Mouse (Mus musculus) cerebellum, postnatal 10 days (tissue): ENCODE results near the gene Trmt10b.
A peak's percentile ranks its signal among the peaks of the same experiment; 100 is the strongest.

ENCODE experiments used
- DNase-seq, 2 experiments: peaks; one replicate each; pipeline ENCODE4 v3.0.0; 2021; ENCODE audit warnings: mixed read lengths in 2 of 2

The Trmt10b gene

GRCm38 (mm10) chr4:45296662-45297564, at the start of gene Trmt10b:
TSS of gene Trmt10b (plus strand) at chr4:45297127.
- peak; percentile 86 to 90 for DNase-seq

DNA sequence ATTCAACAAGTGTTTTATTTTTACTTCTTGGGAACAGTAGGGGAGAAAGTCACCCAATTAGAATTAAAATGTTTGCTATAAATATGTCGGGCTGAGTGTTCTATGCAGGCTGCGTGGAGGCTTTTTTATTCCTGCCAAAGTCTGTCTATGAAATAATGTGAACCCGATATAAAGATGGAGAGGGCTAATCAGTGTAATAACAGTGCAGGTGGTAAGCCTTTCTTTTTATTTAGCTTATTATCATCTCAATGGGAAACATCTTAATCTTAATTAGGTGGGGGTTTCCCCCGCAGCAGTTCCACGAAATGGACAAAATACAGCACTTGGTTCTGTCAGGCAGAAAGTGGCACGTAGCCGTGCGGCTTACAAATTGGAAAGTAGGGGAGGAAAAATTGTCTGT, 45.7 kb upstream of the Trmt10b start:
- DNase-seq: no peak

- DNase-seq: peak in 1 of 2 experiments; percentile 15
Observed at GRCm38 (mm10) chr4:45252861-45253262, 44.1 kb upstream of the Trmt10b start.

- peak; percentile 34 to 45 for DNase-seq
Observed at GRCm38 (mm10) chr4:45253839-45254601, 42.9 kb upstream of the Trmt10b start.

DNA sequence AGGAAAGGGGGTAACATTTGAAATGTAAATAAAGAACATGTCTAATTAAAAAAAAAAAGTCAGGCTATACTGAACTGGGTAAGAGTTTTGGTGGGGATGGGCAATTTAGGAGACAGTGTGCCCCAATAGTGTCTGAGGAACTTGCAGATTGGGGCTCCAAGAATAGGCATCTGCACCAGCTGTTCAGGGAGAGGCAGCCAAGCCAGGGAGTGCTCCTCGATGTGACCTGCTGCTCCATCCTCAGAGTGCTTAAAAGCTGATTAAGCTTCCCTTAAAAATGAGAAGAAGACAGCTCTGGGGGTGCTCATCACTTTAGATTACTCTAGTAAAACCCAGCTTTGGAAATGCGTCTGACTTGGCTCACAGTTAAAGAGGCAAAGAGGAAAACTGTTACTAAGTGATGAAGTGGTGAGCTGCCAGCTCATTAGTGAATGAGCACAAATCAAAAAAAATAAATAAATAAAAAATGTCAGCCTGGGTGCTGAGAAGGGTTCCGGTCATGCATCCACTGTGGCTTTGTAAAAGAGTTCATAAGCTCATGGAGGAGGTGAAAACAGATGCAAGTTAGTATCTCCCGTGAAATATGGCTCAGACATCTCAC, 37.6 kb upstream of the Trmt10b start:
- no peak for DNase-seq

DNA sequence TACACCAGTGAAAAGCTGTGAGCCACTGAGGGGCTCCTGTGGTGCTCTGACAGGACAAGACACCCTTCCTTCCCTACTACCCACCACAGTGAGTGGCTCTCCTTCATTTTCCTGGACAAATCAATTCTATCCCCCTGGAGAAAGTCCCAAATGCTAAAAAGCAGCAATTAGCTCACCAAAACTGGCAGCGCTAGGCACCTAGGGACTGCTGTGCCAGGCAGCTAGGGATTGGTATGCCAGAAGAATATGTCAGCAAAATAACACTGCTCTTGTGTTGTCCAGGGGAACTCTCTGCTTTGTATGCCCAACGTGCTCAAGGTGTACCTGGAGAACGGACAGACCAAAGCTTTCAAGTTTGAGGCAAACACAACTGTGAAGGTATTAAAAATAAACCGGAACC, 35.4 kb upstream of the Trmt10b start:
- peak in 1 of 2 experiments; percentile 35 for DNase-seq

DNA sequence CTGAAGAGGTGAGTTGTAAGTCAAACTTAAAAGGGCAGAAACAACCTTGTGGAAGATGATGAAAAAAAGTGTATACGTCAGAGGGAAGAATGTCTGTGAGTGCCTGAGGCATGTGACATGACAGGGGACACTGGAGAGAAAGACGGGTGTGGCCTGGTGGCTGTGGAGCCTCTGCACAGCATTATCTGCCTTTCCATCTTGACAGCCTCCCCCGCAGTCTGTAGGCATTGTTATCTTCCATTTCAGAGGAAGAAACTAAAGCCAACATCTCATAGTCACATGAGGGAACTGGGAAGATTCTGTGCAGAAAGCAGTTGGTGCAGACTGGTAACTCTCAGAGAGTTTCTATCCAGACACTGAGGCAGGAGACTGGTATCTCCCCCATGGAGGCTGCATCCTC, 29.0 kb upstream of the Trmt10b start:
- DNase-seq: no peak

GRCm38 (mm10) chr4:45271041-45271452, 25.9 kb upstream of the Trmt10b start:
- DNase-seq: peak; percentile 85

GRCm38 (mm10) chr4:45275770-45276169, 21.2 kb upstream of the Trmt10b start:
- DNase-seq: no peak

GRCm38 (mm10) chr4:45279292-45279691, 17.6 kb upstream of the Trmt10b start:
- DNase-seq: peak in 1 of 2 experiments; percentile 23

- DNase-seq: peak; percentile 86 to 90
Observed at GRCm38 (mm10) chr4:45279981-45280548, 16.9 kb upstream of the Trmt10b start.

DNA sequence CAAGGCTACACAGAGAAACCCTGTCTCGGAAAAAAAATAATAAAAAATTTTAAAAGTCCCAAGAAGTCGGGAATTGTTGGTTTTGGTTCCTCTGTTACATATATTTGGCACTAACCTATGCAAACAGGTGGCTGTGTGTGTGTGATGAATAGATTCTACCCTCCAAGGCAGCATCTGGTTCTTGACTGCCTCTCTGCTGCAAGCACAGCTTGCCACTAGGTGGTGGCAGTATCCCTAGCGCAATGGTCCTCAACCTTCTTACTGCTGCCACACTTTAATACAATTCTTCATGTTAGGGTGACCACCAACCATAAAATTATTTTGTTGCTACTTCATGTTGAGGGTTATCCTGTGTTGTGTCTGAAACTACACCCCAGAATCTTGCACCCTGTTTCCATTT, 10.6 kb upstream of the Trmt10b start:
- peak; percentile 19 to 32 for DNase-seq

DNA sequence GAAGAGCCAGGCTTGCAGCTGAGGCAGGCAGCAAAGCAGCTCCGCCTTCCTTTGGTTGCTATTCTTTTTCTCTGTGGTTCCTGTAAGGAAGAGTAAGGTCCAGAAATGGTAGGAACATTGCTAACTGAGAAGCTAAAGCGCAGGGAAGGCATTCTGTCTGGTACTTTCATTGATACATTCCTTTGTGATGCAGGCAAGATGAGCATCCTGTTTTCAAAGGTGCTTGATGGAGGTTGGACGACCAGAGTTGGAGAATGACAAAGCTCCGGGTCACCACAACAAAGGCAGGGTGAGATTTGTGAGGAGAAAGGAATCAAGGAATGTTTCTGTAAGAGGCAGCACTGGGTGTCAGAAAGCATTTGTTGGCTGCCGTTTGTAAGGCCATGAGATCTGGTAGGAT, 9.0 kb upstream of the Trmt10b start:
- no peak for DNase-seq

- no peak for DNase-seq
Observed at GRCm38 (mm10) chr4:45305536-45305935, 8.6 kb downstream of the Trmt10b start.

GRCm38 (mm10) chr4:45308046-45308445, 11.1 kb downstream of the Trmt10b start:
- DNase-seq: peak; percentile 54 to 58

- no peak for DNase-seq
Observed at GRCm38 (mm10) chr4:45308606-45309005, 11.7 kb downstream of the Trmt10b start.

- DNase-seq: no peak
Observed at GRCm38 (mm10) chr4:45311056-45311455, 14.1 kb downstream of the Trmt10b start.

DNA sequence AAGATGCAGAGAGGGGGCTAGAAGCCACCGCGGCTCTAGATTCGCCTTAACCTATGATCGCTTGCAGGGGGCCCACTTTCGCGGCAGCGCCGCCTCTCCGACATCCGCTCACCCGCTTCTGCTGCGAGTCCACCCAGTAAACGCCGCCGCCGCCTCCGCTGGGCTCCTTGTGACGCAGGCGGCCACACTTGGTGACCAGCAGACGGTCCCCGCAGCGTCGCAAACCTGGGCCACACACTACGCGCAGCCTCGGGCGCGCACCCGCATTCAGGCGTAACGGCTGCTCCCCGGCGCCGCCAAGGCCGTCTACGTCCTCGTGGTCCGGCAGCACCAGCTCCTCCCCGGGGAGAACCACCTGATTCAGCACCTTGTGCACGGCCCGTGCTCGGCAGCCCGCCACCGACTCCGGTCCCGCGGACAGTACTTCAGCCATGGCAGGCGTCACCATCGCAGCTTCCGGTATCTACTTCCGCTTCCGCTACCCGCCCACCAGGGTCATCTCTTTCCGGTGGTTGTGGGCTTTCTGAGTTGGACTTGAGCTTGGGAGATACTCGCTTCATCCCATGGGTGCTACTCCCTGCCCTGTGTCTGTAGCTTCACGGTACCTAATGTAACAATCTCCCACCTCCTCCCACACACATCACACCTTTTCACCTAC, 23.4 kb downstream of the Trmt10b start:
- DNase-seq: peak; percentile 90 to 92

DNA sequence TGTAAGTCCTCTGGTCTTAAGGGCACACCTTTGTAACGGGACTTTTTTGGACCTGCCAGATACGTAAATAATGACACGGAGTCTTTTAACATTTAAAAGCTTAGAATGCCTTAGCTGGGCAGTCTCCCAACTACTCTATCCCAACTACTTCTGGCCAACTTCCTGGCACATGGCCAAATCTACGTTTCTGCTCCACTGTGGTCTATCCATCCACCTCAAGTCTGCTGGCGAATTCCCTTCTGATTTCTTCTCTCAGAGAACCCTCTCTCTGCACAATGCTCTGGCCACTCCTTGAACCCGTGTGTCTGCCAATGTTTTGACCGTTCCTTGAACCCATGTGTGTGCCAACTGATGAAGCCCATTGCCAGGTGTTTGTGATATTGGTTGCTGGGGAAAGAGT, 34.2 kb downstream of the Trmt10b start:
- DNase-seq: peak; percentile 12 to 17

- DNase-seq: no peak
Observed at GRCm38 (mm10) chr4:45332466-45332865, 35.5 kb downstream of the Trmt10b start.

GRCm38 (mm10) chr4:45341226-45341625, 44.3 kb downstream of the Trmt10b start:
- DNase-seq: peak; percentile 11 to 34

GRCm38 (mm10) chr4:45341669-45342249, 44.8 kb downstream of the Trmt10b start, which contains the start of gene Dcaf10:
TSS of gene Dcaf10 (plus strand) at chr4:45342101.
- peak; percentile 97 for DNase-seq
